Mouse (Mus musculus): ENCODE results near the gene Krt1.

DNA sequence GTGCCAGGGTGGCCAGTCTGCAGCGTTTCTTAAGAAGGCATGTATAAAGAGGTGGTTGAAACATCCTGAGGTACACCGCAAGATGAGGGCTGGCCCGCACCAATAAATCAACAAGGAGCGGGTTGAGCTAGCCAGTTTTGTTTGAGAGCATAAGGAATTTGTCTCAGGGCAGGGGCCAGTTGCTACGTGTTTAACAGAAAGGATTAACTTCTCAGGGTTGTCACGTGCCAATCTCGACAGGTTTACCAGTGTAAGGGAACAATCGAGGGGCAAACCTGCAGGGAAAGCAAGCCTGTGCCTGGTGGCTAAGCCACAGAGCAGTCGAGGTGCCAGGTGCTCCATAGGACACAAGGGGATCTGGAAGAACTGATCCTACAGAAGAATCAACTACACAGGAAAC is 7.4 kb downstream of the Krt1 start:
- no peak for TF ChIP-seq CTCF (IDR thresholded peaks at IDR 0.05; ENCODE audit: low read depth)
- no peak for TF ChIP-seq EP300 (IDR thresholded peaks at IDR 0.05; ENCODE audit: low read depth)

All from liver, postnatal 0 days (tissue).